Mouse (Mus musculus) adrenal gland, adult 18-20 months (tissue): ENCODE data around the gene Smr3a. TPM values are rescaled to one million over a fixed set of nuclear protein-coding genes. Genes with fewer than 3 reads are reported as not detected.

Experiments used
- DNase-seq, 2 experiments: peaks; one replicate each; pipeline ENCODE4 v3.0.0; 2021 to 2022; ENCODE audit warnings: low spot score in 2 of 2
- long read RNA-seq, 2 experiments: library from polyadenylated mRNA; stranded (forward); transcript quantifications; one replicate each; pipeline ENCODE4 v2.0.0; 2021
- total RNA-seq, 2 experiments: library from RNA; stranded (reverse); gene quantifications; 1 replicate in 1 of 2; 2 replicates in 1 of 2; pipeline ENCODE4 v1.2.3; 2021

The Smr3a gene
- not detected for total RNA-seq
- long read RNA-seq, experiment 1: 0 reads
- long read RNA-seq, experiment 2: 0 reads

- DNase-seq: no peak
These were observed at the start of gene Smr3a for GRCm38 (mm10) chr5:88002249-88002648. Gene Smr3a (plus strand): TSS chr5:88002549.

DNA sequence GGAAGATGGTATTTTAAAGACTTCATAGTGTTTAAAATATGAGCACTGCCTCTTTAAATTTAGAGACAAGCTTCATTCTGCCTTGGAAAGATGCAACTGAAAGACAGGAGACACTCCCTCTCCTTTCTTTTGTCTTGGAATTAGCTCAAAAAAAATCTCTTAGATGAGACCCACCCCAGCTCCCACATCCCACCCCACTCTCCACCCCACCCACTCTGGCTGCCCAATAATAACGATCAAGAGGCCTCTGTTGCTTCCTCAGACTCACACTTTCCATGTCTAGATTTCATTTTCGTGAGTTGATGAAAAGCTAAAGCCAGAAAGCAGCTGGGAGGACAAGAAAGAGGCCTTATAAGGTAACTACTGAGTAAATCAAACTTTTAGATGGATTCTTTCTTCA, 33.1 kb upstream of the Smr3a start, which contains the start of the genes 2310003L06Rik and Gm28434:
Gene 2310003L06Rik (plus strand): TSS at position 259 of the 400 bp plus-strand sequence.
Gene Gm28434 (plus strand): TSS at position 317 of the 400 bp plus-strand sequence.
- no peak for DNase-seq

DNA sequence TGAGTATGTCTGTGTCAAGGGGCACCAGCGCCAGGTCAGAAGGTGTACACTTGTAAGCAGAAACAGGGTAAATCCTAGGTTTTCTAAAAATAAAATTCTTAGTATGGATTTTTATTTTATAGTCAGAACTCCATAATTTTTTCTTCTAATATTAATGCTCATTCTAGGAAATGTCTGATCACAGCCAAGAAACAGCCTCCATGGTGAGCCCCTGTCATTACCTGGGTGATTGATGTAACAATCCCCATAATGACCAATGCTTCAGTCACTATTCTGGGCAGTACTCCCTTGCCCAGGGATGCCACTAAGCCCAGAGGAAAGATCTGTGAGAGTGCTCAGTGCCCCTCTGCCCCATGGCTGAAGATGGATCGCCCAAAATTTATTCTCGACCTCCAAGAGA, 23.2 kb upstream of the Smr3a start, which contains the start of gene Cabs1:
Gene Cabs1 (plus strand): TSS at position 301 of the 400 bp plus-strand sequence.
- no peak for DNase-seq

DNA sequence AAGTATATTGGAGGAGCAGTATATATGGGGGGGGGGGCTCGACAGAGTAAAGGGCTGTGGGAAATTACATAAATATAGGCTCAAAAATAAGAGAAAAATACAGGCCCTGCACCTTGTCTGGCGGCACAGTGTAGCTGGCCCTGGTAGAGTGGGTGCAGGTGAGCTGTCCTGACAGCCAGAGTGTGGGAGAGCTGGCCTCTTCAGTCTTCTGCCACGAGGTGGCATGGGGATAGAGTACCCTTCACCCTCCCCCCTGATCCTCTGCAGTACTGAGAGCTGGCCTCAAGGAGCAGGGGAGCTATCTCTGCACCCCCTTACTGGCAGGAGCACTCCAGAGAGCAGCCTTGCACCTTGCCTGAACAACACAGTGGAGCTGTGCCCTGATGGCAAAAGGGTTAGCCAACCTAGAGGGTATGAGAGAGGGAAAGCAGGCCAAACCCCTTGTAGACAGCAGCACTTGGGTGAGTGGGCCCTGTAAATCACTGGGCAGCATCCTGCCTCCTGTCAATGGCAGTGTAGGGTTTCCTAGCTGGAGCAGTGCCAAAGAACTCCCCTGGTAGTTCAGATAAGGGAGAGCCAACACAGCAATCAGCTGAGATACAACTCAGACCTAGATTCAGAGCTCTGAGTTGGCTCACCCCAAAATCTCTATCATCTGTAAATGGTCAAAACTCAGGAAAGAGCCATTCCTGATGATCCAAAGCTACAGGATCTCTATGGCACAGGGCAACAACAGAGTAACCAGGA, 19.7 kb upstream of the Smr3a start:
- DNase-seq: no peak

- no peak for DNase-seq
These were observed 2.9 kb downstream of the Smr3a start for GRCm38 (mm10) chr5:88005241-88005640.

Other genes with a start within 250 kb of the Smr3a start
- gene Csn1s2a, start 228.0 kb upstream of the Smr3a start, total RNA-seq: not detected
- gene Csn1s2b, start 194.5 kb upstream of the Smr3a start, total RNA-seq: not detected
- not detected for gene Prr27, start 176.9 kb upstream of the Smr3a start, total RNA-seq
- gene Odam, start 117.5 kb upstream of the Smr3a start, total RNA-seq: not detected
- not detected for gene Csn3, start 77.0 kb upstream of the Smr3a start, total RNA-seq
- gene 2310003L06Rik, start 33.1 kb upstream of the Smr3a start, total RNA-seq: not detected
- gene Gm28434, start 33.0 kb upstream of the Smr3a start, total RNA-seq: not detected
- not detected for gene Cabs1, start 23.1 kb upstream of the Smr3a start, total RNA-seq
- gene Smr2, start 84.0 kb downstream of the Smr3a start, total RNA-seq: not detected
- gene Gm11116, start 109.0 kb downstream of the Smr3a start, total RNA-seq: not detected
- not detected for gene Gm11115, start 151.6 kb downstream of the Smr3a start, total RNA-seq